Mouse (Mus musculus) E14TG2a.4 (cell line): ENCODE results near the gene Creb5.

ENCODE experiments used
- CTCF ChIP-seq: conservative IDR thresholded peaks from 2 replicates; pipeline ENCODE4 v1.5.1; 2014; ENCODE audit warnings: low read length
- POU5F1 ChIP-seq: IDR thresholded peaks from 2 replicates; pipeline ENCODE4 v1.6.1; 2014; ENCODE audit warnings: low read length, borderline replicate concordance

- TF ChIP-seq CTCF = no peak
- TF ChIP-seq POU5F1 = no peak
Observed at GRCm38 (mm10) chr6:53615440-53616211, 328.6 kb downstream of the Creb5 start.
